Mouse (Mus musculus): ENCODE measurements around the gene Gm49358. TPM values are rescaled to one million over a fixed set of nuclear protein-coding genes. Genes with fewer than 3 reads are reported as not detected.

The Gm49358 gene
- total RNA-seq, 2 experiments from 2014 or later, result not detected

GRCm38 (mm10) chr10:86853433-86853832 lies 89.7 kb downstream of the Gm49358 start:
- ATAC-seq (ENCODE audit: poor library complexity, severe bottlenecking), result no peak

DNA sequence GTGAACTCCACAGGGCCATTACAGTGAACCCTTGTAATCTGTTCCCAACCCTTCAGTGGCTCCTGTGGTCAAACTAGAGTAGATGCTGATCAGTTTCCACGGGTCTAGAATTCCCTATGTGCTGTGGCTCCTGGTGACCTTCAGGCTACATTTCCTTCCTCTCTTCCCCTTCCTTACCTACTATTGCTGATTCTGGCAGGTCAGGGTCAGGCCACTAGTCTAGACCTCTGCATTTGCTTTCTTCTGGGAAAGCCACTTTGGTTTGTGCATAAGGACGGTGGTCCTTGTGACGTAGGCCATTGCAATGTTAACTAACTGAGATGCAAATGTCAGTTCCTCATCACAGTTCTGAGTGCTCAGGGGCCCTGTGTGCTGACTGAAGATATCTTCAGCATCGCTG lies 96.6 kb downstream of the Gm49358 start:
- no peak for ATAC-seq (ENCODE audit: poor library complexity, severe bottlenecking)

DNA sequence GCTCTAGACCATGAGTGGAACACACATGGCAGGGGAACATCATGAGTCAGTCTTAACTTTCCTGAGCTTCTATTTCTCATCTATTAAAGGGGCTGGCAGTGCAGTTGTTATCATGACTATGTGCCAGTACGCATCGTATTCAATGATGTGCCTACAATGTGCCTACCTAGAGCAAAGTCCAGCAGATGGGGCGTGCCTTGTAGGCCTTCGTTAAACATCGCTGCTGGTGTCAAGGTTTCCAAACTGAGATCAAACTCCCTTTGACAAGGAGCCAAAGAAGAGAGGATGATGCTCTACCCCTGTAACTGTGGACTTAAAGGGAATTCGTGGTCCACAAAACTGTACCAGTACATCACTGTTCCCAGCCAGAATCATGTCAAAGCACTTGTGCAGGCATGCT lies 98.7 kb downstream of the Gm49358 start:
- ATAC-seq (ENCODE audit: poor library complexity, severe bottlenecking), result no peak

GRCm38 (mm10) chr10:86863429-86863828 lies 99.7 kb downstream of the Gm49358 start:
- ATAC-seq (ENCODE audit: poor library complexity, severe bottlenecking), result no peak; the same call in 1 of the 2 replicates

DNA sequence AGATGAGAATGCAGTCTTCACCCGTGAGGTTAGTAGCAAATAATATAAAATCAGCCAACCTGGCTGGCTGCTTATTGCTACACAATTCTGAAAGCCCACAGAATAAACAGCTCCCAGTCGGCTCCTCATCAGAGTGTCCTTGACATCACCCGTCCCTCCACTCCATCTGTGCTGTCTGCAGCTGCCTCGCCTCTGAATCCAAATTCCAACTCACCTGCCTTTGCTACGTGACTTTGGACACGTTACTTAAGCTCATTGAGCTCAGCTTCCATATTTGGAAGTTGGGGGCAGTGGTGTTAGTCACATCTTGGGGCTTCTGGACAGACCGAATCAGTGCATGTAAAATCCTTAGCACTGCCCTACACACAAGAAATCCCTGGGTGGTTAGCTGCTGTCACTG lies 108.3 kb downstream of the Gm49358 start:
- no peak for ATAC-seq (ENCODE audit: poor library complexity, severe bottlenecking)

GRCm38 (mm10) chr10:86872591-86872990 lies 108.8 kb downstream of the Gm49358 start:
- ATAC-seq (ENCODE audit: poor library complexity, severe bottlenecking), result no peak

DNA sequence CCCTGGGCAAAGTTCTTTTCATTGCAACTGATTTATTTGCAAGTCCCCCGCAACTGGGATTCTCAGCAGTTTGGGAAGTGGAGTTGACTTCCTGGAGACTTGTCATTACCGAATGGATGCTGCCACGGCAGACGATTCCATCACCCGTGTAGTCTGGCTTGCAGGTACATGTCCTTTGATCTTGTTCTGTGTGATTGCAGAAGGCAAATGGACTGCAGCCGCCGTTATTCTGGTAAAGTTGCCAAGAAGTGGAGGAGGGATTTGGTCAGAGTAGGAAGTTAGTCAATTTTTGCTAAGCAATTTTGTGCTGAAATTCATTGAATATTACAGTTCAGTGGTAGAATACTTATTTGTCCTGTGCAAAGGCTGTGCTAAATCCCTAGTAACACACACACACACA lies 114.9 kb downstream of the Gm49358 start:
- no peak for ATAC-seq (ENCODE audit: poor library complexity, severe bottlenecking)

DNA sequence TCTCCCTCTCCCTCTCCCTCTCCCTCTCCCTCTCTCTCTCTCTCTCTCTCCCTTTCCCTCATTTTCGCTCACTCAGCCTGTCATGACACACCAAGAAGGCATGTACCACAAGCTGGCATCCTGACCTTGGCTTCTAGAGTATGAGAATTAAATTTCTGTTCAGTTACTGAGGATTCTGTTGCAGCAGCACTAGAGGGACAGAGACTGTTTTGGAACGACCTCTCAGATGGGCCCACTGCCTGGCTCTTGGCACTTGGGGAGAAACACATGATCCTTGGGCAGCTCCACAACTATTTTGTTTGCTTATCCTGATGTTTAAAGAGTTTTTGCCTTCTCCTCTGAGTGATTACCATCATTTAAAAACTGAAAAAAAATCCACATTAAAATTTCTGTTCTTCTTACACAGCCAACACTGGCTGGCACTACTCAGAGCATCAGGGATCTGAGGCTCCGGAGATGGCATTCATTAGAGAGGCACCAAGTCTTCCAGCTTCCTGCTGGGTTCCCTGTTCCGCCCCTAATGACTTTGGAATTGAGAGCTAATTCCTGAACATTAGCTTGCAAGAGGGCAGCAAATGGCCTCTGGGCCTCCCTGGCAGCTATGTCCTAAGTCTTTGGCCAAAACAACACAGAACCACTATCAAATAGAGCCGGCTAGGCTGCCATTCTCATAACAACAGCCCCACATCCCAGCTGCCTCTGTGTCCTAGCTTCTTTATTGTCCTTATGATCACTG lies 116.5 kb downstream of the Gm49358 start:
- no peak for ATAC-seq (ENCODE audit: poor library complexity, severe bottlenecking)

- no peak for ATAC-seq (ENCODE audit: poor library complexity, severe bottlenecking)
These were observed 117.7 kb downstream of the Gm49358 start for GRCm38 (mm10) chr10:86881448-86881847.

Other genes starting within 250 kb of the Gm49358 start
- gene Hsp90b1, start 58.5 kb upstream of the Gm49358 start, total RNA-seq (2015), result 448 and 496 TPM in 2 replicates
- 724 and 818 TPM in 2 replicates for gene Hsp90b1, start 58.5 kb upstream of the Gm49358 start, total RNA-seq (2017)
- gene Ttc41, start 58.2 kb upstream of the Gm49358 start, total RNA-seq (2015), result 0.41 and 0.67 TPM in 2 replicates
- gene Ttc41, start 58.2 kb upstream of the Gm49358 start, total RNA-seq (2017), result 0.44 TPM in 1 of 2 replicates, not detected in the other
- 2.0 and 2.5 TPM in 2 replicates for gene Nt5dc3, start 15.0 kb downstream of the Gm49358 start, total RNA-seq (2015)
- gene Nt5dc3, start 15.0 kb downstream of the Gm49358 start, total RNA-seq (2017), result 1.7 and 1.8 TPM in 2 replicates
- gene Stab2, start 244.1 kb downstream of the Gm49358 start, total RNA-seq (2015), result 1.9 TPM in 1 of 2 replicates, not detected in the other
- 0.04 and 0.41 TPM in 2 replicates for gene Stab2, start 244.1 kb downstream of the Gm49358 start, total RNA-seq (2017)

All from megakaryocyte, adult 5-6 weeks (primary cell).